Mouse (Mus musculus): ENCODE data around the gene Ndufa9. TPM values are rescaled to one million over a fixed set of nuclear protein-coding genes. Genes with fewer than 3 reads are reported as not detected.

Ndufa9 gene
- total RNA-seq, 2 experiments from 2014 or later = 241 to 292 TPM

Other genes with a start within 250 kb of the Ndufa9 start
- gene Kcna1, start 202.8 kb downstream of the Ndufa9 start, total RNA-seq (2021) = 1 to 10 TPM; 6.3 to 7.9 TPM
- 1 to 10 TPM; 3.9 to 4.0 TPM for gene Kcna6, start 108.5 kb downstream of the Ndufa9 start, total RNA-seq (2021)
- gene Akap3, start 4.0 kb upstream of the Ndufa9 start, total RNA-seq (2021) = not detected
- not detected for gene Dyrk4, start 72.7 kb upstream of the Ndufa9 start, total RNA-seq (2021)
- gene Rad51ap1, start 90.5 kb upstream of the Ndufa9 start, total RNA-seq (2021) = 10 to 100 TPM in 1 of 2 experiments, 1 to 10 TPM in 1; 7.0 to 10.1 TPM
- gene D6Wsu163e, start 90.8 kb upstream of the Ndufa9 start, total RNA-seq (2021) = 10 to 100 TPM in 1 of 2 experiments, 1 to 10 TPM in 1; 8.7 to 10.3 TPM
- 1 to 10 TPM; 5.2 to 9.8 TPM for gene Fgf6, start 166.4 kb upstream of the Ndufa9 start, total RNA-seq (2021)
- gene Fgf23, start 223.8 kb upstream of the Ndufa9 start, total RNA-seq (2021) = under 1 TPM in 1 of 2 experiments, not detected in 1; 0.14 TPM